Mouse (Mus musculus) small intestine, adult 2 months (tissue): Measurements from ENCODE around the gene Osm.

ENCODE experiments used
- CTCF ChIP-seq: fragments of 200-500 bp; IDR thresholded peaks from 2 replicates; pipeline ENCODE4 v1.5.1; 2012; ENCODE audit warnings: low read depth, mild to moderate bottlenecking, control low read depth, inconsistent platforms, low read length, moderate library complexity, mixed read lengths; ENCODE audit not compliant: insufficient replicate concordance, insufficient read length; ENCODE audit errors: extremely low read depth
- POLR2A ChIP-seq: fragments of 200-500 bp; IDR thresholded peaks from 2 replicates; pipeline ENCODE4 v1.6.1; 2012; ENCODE audit warnings: low read depth, mild to moderate bottlenecking, control low read depth, inconsistent platforms, low read length, moderate library complexity

DNA sequence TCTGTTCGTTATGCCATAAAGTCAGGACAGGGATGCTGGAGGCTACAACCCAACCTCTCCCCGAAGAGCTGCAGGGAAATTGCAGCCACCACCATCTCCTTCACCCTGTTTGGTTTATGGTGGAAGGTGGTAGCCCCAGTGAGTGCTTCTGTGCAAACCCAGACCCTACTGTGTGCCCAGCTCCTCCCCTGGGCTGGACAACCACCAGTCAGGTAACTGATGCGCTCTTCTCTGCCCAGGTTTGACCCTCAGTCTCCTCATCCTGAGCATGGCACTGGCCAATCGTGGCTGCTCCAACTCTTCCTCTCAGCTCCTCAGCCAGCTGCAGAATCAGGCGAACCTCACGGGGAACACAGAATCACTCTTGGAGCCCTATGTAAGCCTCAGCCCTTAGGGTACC lies 1.9 kb downstream of the Osm start:
- no peak for TF ChIP-seq CTCF
- TF ChIP-seq POLR2A: no peak
